Mouse (Mus musculus): ENCODE results near the gene Kmt2a. TPM values are rescaled to one million over a fixed set of nuclear protein-coding genes. Genes with fewer than 3 reads are reported as not detected.

The Kmt2a gene
- polyA plus RNA-seq, 1 experiment from 2014 or later = 22.2 TPM

DNA sequence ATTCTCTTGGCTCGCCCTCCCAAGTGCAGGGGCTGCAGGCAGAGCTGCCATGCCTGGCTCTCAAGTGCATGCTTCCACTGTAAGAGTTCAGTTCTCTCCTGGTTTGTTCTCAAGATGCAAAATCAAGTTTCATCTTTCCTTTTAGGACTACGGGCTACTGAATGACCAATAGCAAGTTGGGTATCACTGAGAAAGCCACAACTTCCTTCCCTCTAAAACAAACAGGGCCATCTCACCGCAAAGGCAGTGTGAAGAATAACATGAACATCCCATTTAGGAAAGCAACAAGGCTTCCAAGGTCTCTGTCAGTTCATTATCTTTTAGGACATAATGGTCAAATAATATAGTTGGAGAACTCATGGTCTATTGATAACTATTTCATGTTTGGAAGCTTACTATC is 13.4 kb downstream of the Kmt2a start:
- ChIA-PET CTCF (no interaction called here), POLR2A (no interaction called here)
- ATAC-seq (no peak), DNase-seq (ENCODE audit: low read depth, low spot score) (no peak)
- H3K27me3 ChIP-seq = no peaks in the 10 kb centered on the region
- in situ Hi-C loops (cut with MboI; ENCODE audit: low pct_unique_long_range_greater_than_20kb) = no loop called here
- no peak for TF ChIP-seq CTCF (IDR thresholded peaks at IDR 0.05)

DNA sequence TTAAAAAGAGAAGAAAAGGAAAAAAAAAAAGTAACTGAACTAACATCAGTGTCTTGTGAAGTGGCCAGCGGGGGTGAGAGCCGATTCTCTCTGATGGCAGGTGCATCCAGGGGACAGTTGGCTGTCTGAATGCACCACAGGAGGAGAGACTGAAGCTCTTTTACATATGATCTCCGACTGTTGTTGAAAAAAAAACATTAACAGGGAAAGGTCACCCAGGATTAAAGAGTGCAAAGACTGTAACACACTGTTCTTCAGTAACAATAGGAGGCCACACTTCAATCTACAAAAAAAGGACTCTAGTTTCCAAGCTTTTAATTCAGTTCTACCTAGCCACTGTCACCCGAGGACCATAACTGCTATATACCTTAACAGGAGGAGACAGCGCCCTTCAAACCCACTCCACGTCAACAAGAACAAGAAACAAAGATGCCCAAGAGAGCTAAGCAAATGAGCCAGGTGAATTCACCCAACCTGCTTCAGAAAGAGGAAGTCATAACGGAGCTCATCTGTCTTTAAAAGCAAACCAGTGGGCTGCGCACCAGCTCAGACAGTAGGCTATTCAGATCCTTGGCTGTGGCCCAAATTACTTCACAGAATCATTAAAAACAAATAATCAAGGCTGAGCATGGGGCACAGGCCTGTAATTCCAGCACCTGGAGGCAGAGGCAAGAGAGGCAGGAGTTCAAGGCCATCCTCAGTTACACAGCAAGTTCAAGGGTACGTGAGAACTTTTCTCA is 14.4 kb downstream of the Kmt2a start:
- in situ Hi-C loops (cut with MboI; ENCODE audit: low pct_unique_long_range_greater_than_20kb) = no loop called here
- CTCF ChIA-PET = interaction anchor here (0.9 to 1.4 kb wide), 2 partner anchors 13 to 14 kb away, joined by 3 read pairs; no protein-coding TSS in a partner anchor

GRCm38 (mm10) chr9:44861121-44861520 is 20.0 kb downstream of the Kmt2a start:
- TF ChIP-seq CTCF (IDR thresholded peaks at IDR 0.05) = no peak
- CTCF ChIA-PET = interaction anchor here (1.0 kb wide), 1 partner anchor 18 kb away, joined by 3 read pairs; no protein-coding TSS in a partner anchor
- ATAC-seq (no peak), DNase-seq (ENCODE audit: low read depth, low spot score) (no peak)
- POLR2A ChIA-PET = no interaction called here
- in situ Hi-C loops (cut with MboI; ENCODE audit: low pct_unique_long_range_greater_than_20kb) = no loop called here
- no peaks in the 10 kb centered on the region for H3K27me3 ChIP-seq

More for the DNA sequence above, 14.4 kb downstream of the Kmt2a start:
- POLR2A ChIA-PET = no interaction called here
- DNase-seq (ENCODE audit: low read depth, low spot score) (no peak), ATAC-seq (no peak)
- no peak for TF ChIP-seq CTCF (IDR thresholded peaks at IDR 0.05)
- no peaks in the 10 kb centered on the region for H3K27me3 ChIP-seq

DNA sequence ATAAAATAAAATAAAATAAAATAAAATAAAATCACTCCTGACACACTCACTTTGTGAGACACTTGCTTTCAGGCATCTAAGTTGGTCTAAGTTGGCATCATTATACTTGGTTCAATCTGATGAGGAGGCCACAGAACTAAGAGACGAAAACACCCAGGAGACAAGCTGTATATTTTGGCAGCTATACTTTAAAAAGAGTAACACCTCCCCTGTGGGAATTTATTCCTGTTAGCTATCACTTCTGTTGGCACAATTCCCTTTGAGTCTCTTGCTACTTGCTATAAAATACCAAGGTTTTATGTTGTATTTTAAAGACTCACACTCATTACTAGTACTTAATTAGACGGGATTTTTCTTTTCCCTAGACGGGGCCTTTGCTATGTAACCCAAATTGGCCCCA is 22.4 kb downstream of the Kmt2a start:
- CTCF ChIA-PET = interaction anchor here (1.2 kb wide), 2 partner anchors 12 to 35 kb away, joined by 3 to 4 read pairs; no protein-coding TSS in a partner anchor

GRCm38 (mm10) chr9:44857405-44857992 is 23.6 kb downstream of the Kmt2a start:
- in situ Hi-C loops (cut with MboI; ENCODE audit: low pct_unique_long_range_greater_than_20kb) = no loop called here
- CTCF ChIA-PET = no interaction called here
- ATAC-seq (no peak), DNase-seq (ENCODE audit: low read depth, low spot score) (no peak)
- POLR2A ChIA-PET = no interaction called here
- no peaks in the 10 kb centered on the region for H3K27me3 ChIP-seq
- TF ChIP-seq CTCF (IDR thresholded peaks at IDR 0.05) = no peak

More for the DNA sequence above, 22.4 kb downstream of the Kmt2a start:
- in situ Hi-C loops (cut with MboI; ENCODE audit: low pct_unique_long_range_greater_than_20kb) = no loop called here
- H3K27me3 ChIP-seq = no peaks in the 10 kb centered on the region
- ATAC-seq = no peak
- POLR2A ChIA-PET = interaction anchor here (0.9 kb wide), 1 partner anchor 50 kb away, joined by 3 read pairs; no protein-coding TSS in a partner anchor
- no peak for DNase-seq (ENCODE audit: low read depth, low spot score)
- TF ChIP-seq CTCF (IDR thresholded peaks at IDR 0.05) = no peak

- CTCF ChIA-PET = interaction anchor here (0.9 to 1.5 kb wide), 2 partner anchors 23 to 44 kb away, joined by 3 to 4 read pairs; no protein-coding TSS in a partner anchor
- POLR2A ChIA-PET = no interaction called here
- in situ Hi-C loops (cut with MboI; ENCODE audit: low pct_unique_long_range_greater_than_20kb) = no loop called here
- no peaks in the 10 kb centered on the region for H3K27me3 ChIP-seq
- no peak for TF ChIP-seq CTCF (IDR thresholded peaks at IDR 0.05)
- no peak for DNase-seq (ENCODE audit: low read depth, low spot score)
- no peak for ATAC-seq
Measured at GRCm38 (mm10) chr9:44855153-44855552, 25.9 kb downstream of the Kmt2a start.

- ChIA-PET CTCF (interaction anchor here (1.3 kb wide), 1 partner anchor 45 kb away, joined by 3 read pairs; no protein-coding TSS in a partner anchor), POLR2A (no interaction called here)
- DNase-seq (ENCODE audit: low read depth, low spot score) (no peak), ATAC-seq (no peak)
- no peaks in the 10 kb centered on the region for H3K27me3 ChIP-seq
- TF ChIP-seq CTCF (IDR thresholded peaks at IDR 0.05) = no peak
- in situ Hi-C loops (cut with MboI; ENCODE audit: low pct_unique_long_range_greater_than_20kb) = loop anchor here (25.0 kb wide), 1 partner anchor 290 kb away; the partner anchor contains the start of gene Scn4b
Measured at GRCm38 (mm10) chr9:44847446-44847845, 33.6 kb downstream of the Kmt2a start.

GRCm38 (mm10) chr9:44841241-44841640 is 39.9 kb downstream of the Kmt2a start:
- POLR2A ChIA-PET = no interaction called here
- TF ChIP-seq CTCF (IDR thresholded peaks at IDR 0.05) = peak; percentile 74
- CTCF ChIA-PET = interaction anchor here (1.0 to 2.0 kb wide), 8 partner anchors 9 to 125 kb away, joined by 3 to 5 read pairs (median 3); no protein-coding TSS in a partner anchor
- no peak for ATAC-seq
- in situ Hi-C loops (cut with MboI; ENCODE audit: low pct_unique_long_range_greater_than_20kb) = loop anchor here (5.0 to 25.0 kb wide), 2 partner anchors 76 to 296 kb away; partner anchors contain the start of gene Scn4b
- no peak for DNase-seq (ENCODE audit: low read depth, low spot score)
- H3K27me3 ChIP-seq = no peaks in the 10 kb centered on the region

GRCm38 (mm10) chr9:44836439-44836838 is 44.7 kb downstream of the Kmt2a start:
- CTCF ChIA-PET = interaction anchor here (0.6 to 1.4 kb wide), 3 partner anchors 18 to 85 kb away, joined by 3 to 4 read pairs (median 3); partner anchors contain the start of gene Atp5l
- in situ Hi-C loops (cut with MboI; ENCODE audit: low pct_unique_long_range_greater_than_20kb) = loop anchor here (25.0 kb wide), 1 partner anchor 301 kb away; the partner anchor contains the start of gene Scn4b

DNA sequence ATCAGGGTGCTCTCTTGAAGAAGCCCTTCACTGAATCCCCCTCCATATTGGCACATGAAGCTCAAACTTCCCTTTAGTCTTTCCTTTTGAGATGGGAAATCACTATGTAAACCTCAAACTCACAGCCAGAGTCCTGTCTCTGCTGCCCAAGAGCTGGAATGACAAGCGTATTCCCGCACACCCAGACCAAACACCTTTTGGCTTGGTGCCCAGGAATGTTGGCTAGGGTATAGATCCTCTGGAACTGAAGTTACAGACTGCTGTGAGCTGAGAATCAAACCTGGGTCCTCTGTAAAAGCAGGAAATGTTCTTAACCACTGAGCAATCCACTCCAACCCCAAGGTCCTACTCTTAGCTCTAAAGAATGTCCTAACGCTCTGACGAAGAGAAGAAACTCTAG is 48.7 kb downstream of the Kmt2a start:
- ATAC-seq = no peak
- in situ Hi-C loops (cut with MboI; ENCODE audit: low pct_unique_long_range_greater_than_20kb) = loop anchor here (25.0 kb wide), 1 partner anchor 305 kb away; the partner anchor contains the start of gene Scn4b
- ChIA-PET CTCF (interaction anchor here (1.2 to 1.4 kb wide), 3 partner anchors 8 to 90 kb away, joined by 3 read pairs; no protein-coding TSS in a partner anchor), POLR2A (interaction anchor here (1.2 kb wide), 1 partner anchor 16 kb away, joined by 3 read pairs; no protein-coding TSS in a partner anchor)
- DNase-seq (ENCODE audit: low read depth, low spot score) = no peak
- TF ChIP-seq CTCF (IDR thresholded peaks at IDR 0.05) = no peak
- no peaks in the 10 kb centered on the region for H3K27me3 ChIP-seq

More at GRCm38 (mm10) chr9:44836439-44836838, 44.7 kb downstream of the Kmt2a start:
- no peaks in the 10 kb centered on the region for H3K27me3 ChIP-seq
- POLR2A ChIA-PET = no interaction called here
- ATAC-seq (peak; percentile 35), DNase-seq (ENCODE audit: low read depth, low spot score) (peak; percentile 17)
- peak; percentile 91 for TF ChIP-seq CTCF (IDR thresholded peaks at IDR 0.05)

Measured in Patski (cell line).